Mouse (Mus musculus) spleen, postnatal 10 days (tissue): ENCODE data around the gene Nedd4.
A peak's percentile ranks its signal among the peaks of the same experiment; 100 is the strongest.

Source experiments
- DNase-seq, 2 experiments: peaks; one replicate each; pipeline ENCODE4 v3.0.0; 2021 to 2022; ENCODE audit warnings: low spot score in 2 of 2

Nedd4 gene

GRCm38 (mm10) chr9:72678771-72679170 lies 16.6 kb downstream of the Nedd4 start:
- DNase-seq, result no peak

GRCm38 (mm10) chr9:72681652-72682228 lies 19.6 kb downstream of the Nedd4 start:
- peak in 1 of 2 experiments; percentile 6 for DNase-seq

GRCm38 (mm10) chr9:72683268-72683667 lies 21.1 kb downstream of the Nedd4 start:
- no peak for DNase-seq

- no peak for DNase-seq
Observed at GRCm38 (mm10) chr9:72685231-72685630, 23.1 kb downstream of the Nedd4 start.

- DNase-seq, result peak in 1 of 2 experiments; percentile 14
Observed at GRCm38 (mm10) chr9:72686506-72686905, 24.4 kb downstream of the Nedd4 start.

GRCm38 (mm10) chr9:72689522-72689921 lies 27.4 kb downstream of the Nedd4 start:
- no peak for DNase-seq

GRCm38 (mm10) chr9:72690811-72691210 lies 28.7 kb downstream of the Nedd4 start:
- peak in 1 of 2 experiments; percentile 1 for DNase-seq

GRCm38 (mm10) chr9:72691942-72692341 lies 29.8 kb downstream of the Nedd4 start:
- no peak for DNase-seq

GRCm38 (mm10) chr9:72693081-72693696 lies 31.0 kb downstream of the Nedd4 start:
- DNase-seq, result no peak

GRCm38 (mm10) chr9:72693861-72694260 lies 31.7 kb downstream of the Nedd4 start:
- DNase-seq, result no peak

GRCm38 (mm10) chr9:72696508-72696907 lies 34.4 kb downstream of the Nedd4 start:
- DNase-seq, result no peak

- DNase-seq, result no peak
Observed at GRCm38 (mm10) chr9:72697779-72698178, 35.6 kb downstream of the Nedd4 start.

GRCm38 (mm10) chr9:72699702-72700101 lies 37.6 kb downstream of the Nedd4 start:
- DNase-seq, result peak; percentile 23 to 65

GRCm38 (mm10) chr9:72701441-72701840 lies 39.3 kb downstream of the Nedd4 start:
- no peak for DNase-seq

- DNase-seq, result no peak
Observed at GRCm38 (mm10) chr9:72702075-72702474, 39.9 kb downstream of the Nedd4 start.

GRCm38 (mm10) chr9:72703142-72703541 lies 41.0 kb downstream of the Nedd4 start:
- no peak for DNase-seq

- DNase-seq, result no peak
Observed at GRCm38 (mm10) chr9:72703754-72704153, 41.6 kb downstream of the Nedd4 start.

- DNase-seq, result no peak
Observed at GRCm38 (mm10) chr9:72705270-72705669, 43.1 kb downstream of the Nedd4 start.

GRCm38 (mm10) chr9:72707999-72708398 lies 45.9 kb downstream of the Nedd4 start:
- DNase-seq, result no peak

GRCm38 (mm10) chr9:72708690-72709089 lies 46.5 kb downstream of the Nedd4 start:
- no peak for DNase-seq

GRCm38 (mm10) chr9:72710060-72710459 lies 47.9 kb downstream of the Nedd4 start:
- DNase-seq, result no peak

GRCm38 (mm10) chr9:72714945-72715344 lies 52.8 kb downstream of the Nedd4 start:
- DNase-seq, result no peak

GRCm38 (mm10) chr9:72716200-72716599 lies 54.1 kb downstream of the Nedd4 start:
- DNase-seq, result no peak

- no peak for DNase-seq
Observed at GRCm38 (mm10) chr9:72719143-72719542, 57.0 kb downstream of the Nedd4 start.
